ENCODE assay signal across 23 mouse cellular contexts in the genomic region with DNA sequence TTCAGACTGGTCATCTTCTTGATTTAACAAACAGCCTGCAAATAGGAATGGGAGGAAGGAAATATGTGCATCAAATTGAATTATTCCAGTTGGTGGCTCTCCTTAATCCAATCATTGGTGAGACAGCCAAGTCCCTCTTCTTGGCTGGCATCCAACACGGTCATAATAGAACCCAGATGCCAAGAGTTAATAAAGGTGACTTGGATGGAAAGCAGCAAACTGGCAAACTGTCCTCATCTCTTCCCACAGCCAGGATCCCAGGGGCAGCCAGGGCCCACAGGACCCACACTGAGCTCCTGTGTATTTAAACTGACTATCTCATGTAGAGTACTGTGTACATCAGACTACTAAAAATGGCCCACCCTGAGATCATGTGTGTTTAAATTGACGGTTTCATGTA. TPM values are rescaled to one million over a fixed set of nuclear protein-coding genes. Genes with fewer than 3 reads are reported as not detected.
DNase-seq lines count a peak whose midpoint lies in the region; ATAC-seq and TF ChIP-seq lines count a peak whose summit lies in the region.
"Had no signal": no experiment of that assay in that cellular context is flagged by ENCODE, and none has a peak within 500 bp of the region (broad histone marks: within the 10 kb centered on the region; RNA-seq: fewer than 3 reads in every experiment).

No protein-coding gene starts in this region.

- no peak overlapping the region for H3K27ac ChIP-seq in forebrain, embryonic 13.5 days
- no peak overlapping the region for H3K27ac ChIP-seq in forebrain, embryonic 16.5 days (ENCODE audit: low read length)
- H3K27ac ChIP-seq in midbrain, postnatal 0 days (ENCODE audit: low read depth, low read length) = no peak overlapping the region
- H3K27ac ChIP-seq in midbrain, embryonic 16.5 days (ENCODE audit: low read length) = no peak overlapping the region
- H3K27ac ChIP-seq in intestine, embryonic 15.5 days = no peak overlapping the region
- H3K27ac ChIP-seq: forebrain, embryonic 12.5 days; heart, adult 2 months; layer of hippocampus, adult 2 months; liver, embryonic 15.5 days; midbrain, embryonic 12.5 days; neural tube, embryonic 15.5 days had no signal

- no peak overlapping the region for H3K4me2 ChIP-seq in forebrain, embryonic 13.5 days
- no peak overlapping the region for H3K4me2 ChIP-seq in forebrain, embryonic 16.5 days (ENCODE audit: low read length)
- no peak overlapping the region for H3K4me2 ChIP-seq in midbrain, postnatal 0 days (ENCODE audit: low read depth, low read length, poor library complexity, severe bottlenecking)
- H3K4me2 ChIP-seq in midbrain, embryonic 16.5 days (ENCODE audit: low read length) = no peak overlapping the region
- no peak overlapping the region for H3K4me2 ChIP-seq in intestine, embryonic 15.5 days (replicated peaks)
- H3K4me2 ChIP-seq: forebrain, embryonic 12.5 days; limb, embryonic 15.5 days; liver, embryonic 15.5 days; midbrain, embryonic 12.5 days; neural tube, embryonic 15.5 days had no signal

- no peaks in the 10 kb centered on the region for H3K36me3 ChIP-seq in forebrain, embryonic 13.5 days (ENCODE audit: poor library complexity, severe bottlenecking)
- no peaks in the 10 kb centered on the region for H3K36me3 ChIP-seq in forebrain, embryonic 16.5 days (ENCODE audit: control insufficient read depth, insufficient read depth)
- no peaks in the 10 kb centered on the region for H3K36me3 ChIP-seq in midbrain, postnatal 0 days (ENCODE audit: insufficient read depth, low read length)
- no peaks in the 10 kb centered on the region for H3K36me3 ChIP-seq in midbrain, embryonic 16.5 days (ENCODE audit: control insufficient read depth, insufficient read depth, low read length)
- H3K36me3 ChIP-seq in intestine, embryonic 15.5 days = no peaks in the 10 kb centered on the region
- H3K36me3 ChIP-seq: forebrain, embryonic 12.5 days; limb, embryonic 15.5 days; liver, embryonic 15.5 days; midbrain, embryonic 12.5 days; neural tube, embryonic 15.5 days had no signal

- H3K4me3 ChIP-seq in forebrain, embryonic 13.5 days = no peak overlapping the region
- no peak overlapping the region for H3K4me3 ChIP-seq in forebrain, embryonic 16.5 days (replicated peaks; ENCODE audit: low read length)
- H3K4me3 ChIP-seq in midbrain, postnatal 0 days (ENCODE audit: low read depth, low read length) = no peak overlapping the region
- H3K4me3 ChIP-seq in midbrain, embryonic 16.5 days (ENCODE audit: low read depth, low read length) = no peak overlapping the region
- no peak overlapping the region for H3K4me3 ChIP-seq in intestine, embryonic 15.5 days (replicated peaks)
- H3K4me3 ChIP-seq: forebrain, embryonic 12.5 days; heart, adult 2 months; layer of hippocampus, adult 2 months; limb, embryonic 15.5 days; liver, embryonic 15.5 days; midbrain, embryonic 12.5 days; neural tube, embryonic 15.5 days had no signal

- 0 out of 2 replicates have a peak, but pooled peaks have one; percentile 36 for ATAC-seq in forebrain, embryonic 13.5 days
- ATAC-seq in forebrain, embryonic 16.5 days = no peak
- ATAC-seq in midbrain, postnatal 0 days (ENCODE audit: low FRiP score) = no peak
- ATAC-seq in midbrain, embryonic 16.5 days = no peak
- ATAC-seq in intestine, embryonic 15.5 days = no peak

- peak; percentile 6 for DNase-seq in adrenal gland, postnatal 14 days
- DNase-seq in adrenal gland, adult 8-10 months = no peak
- peak; percentile 85 for DNase-seq in midbrain, postnatal 0 days (ENCODE audit: low spot score)
- no peak for DNase-seq in kidney, postnatal 10 days
- DNase-seq: cerebellum, adult 11 months; gastrocnemius, postnatal 14 days; heart, adult 2 months; heart, postnatal 36 days; kidney, adult 18-20 months; kidney, postnatal 14 days; layer of hippocampus, postnatal 36 days; lung, postnatal 10 days had no signal

- H3K27me3 ChIP-seq in forebrain, embryonic 13.5 days = no peaks in the 10 kb centered on the region
- H3K27me3 ChIP-seq in forebrain, embryonic 16.5 days (replicated peaks; ENCODE audit: control insufficient read depth, insufficient read depth, low read length) = no peaks in the 10 kb centered on the region
- H3K27me3 ChIP-seq in midbrain, postnatal 0 days (ENCODE audit: insufficient read depth, low read length) = no peaks in the 10 kb centered on the region
- no peaks in the 10 kb centered on the region for H3K27me3 ChIP-seq in midbrain, embryonic 16.5 days (ENCODE audit: control insufficient read depth, insufficient read depth, low read depth, low read length)
- no peaks in the 10 kb centered on the region for H3K27me3 ChIP-seq in intestine, embryonic 15.5 days (replicated peaks)
- H3K27me3 ChIP-seq: CH12.LX; forebrain, embryonic 12.5 days; limb, embryonic 15.5 days; liver, embryonic 15.5 days; midbrain, embryonic 12.5 days; neural tube, embryonic 15.5 days had no signal

- 0 out of 2 replicates have a peak, but pooled peaks cover 3% of the 10 kb centered on the region for H3K4me1 ChIP-seq in forebrain, embryonic 13.5 days
- H3K4me1 ChIP-seq in forebrain, embryonic 16.5 days (replicated peaks; ENCODE audit: control insufficient read depth, insufficient read depth, low read length) = peaks cover 2% of the 10 kb centered on the region
- H3K4me1 ChIP-seq in midbrain, postnatal 0 days (ENCODE audit: insufficient read depth, low read length) = no peaks in the 10 kb centered on the region
- no peaks in the 10 kb centered on the region for H3K4me1 ChIP-seq in midbrain, embryonic 16.5 days (ENCODE audit: control insufficient read depth, insufficient read depth, low read length)
- H3K4me1 ChIP-seq in intestine, embryonic 15.5 days (replicated peaks) = peaks cover 5% of the 10 kb centered on the region
- H3K4me1 ChIP-seq: forebrain, embryonic 12.5 days; liver, embryonic 15.5 days; midbrain, embryonic 12.5 days; neural tube, embryonic 15.5 days had no signal

- TF ChIP-seq CTCF in midbrain, postnatal 0 days (IDR thresholded peaks at IDR 0.05) = no peak

- WGBS in forebrain, embryonic 13.5 days = 79% methylated on average over 2 of the region's 2 CpGs
- 71% methylated on average over 2 of the region's 2 CpGs for WGBS in forebrain, embryonic 16.5 days
- WGBS in midbrain, postnatal 0 days = 63% methylated on average over 2 of the region's 2 CpGs
- 65% methylated on average over 2 of the region's 2 CpGs for WGBS in midbrain, embryonic 16.5 days
- 76% methylated on average over 2 of the region's 2 CpGs for WGBS in intestine, embryonic 15.5 days

- H3K9ac ChIP-seq in forebrain, embryonic 13.5 days = no peak overlapping the region
- H3K9ac ChIP-seq in forebrain, embryonic 16.5 days (replicated peaks; ENCODE audit: low read depth, low read length) = no peak overlapping the region
- no peak overlapping the region for H3K9ac ChIP-seq in midbrain, postnatal 0 days (replicated peaks; ENCODE audit: low read length, poor library complexity, severe bottlenecking)
- H3K9ac ChIP-seq in midbrain, embryonic 16.5 days (ENCODE audit: low read depth, low read length) = no peak overlapping the region
- no peak overlapping the region for H3K9ac ChIP-seq in intestine, embryonic 15.5 days
- H3K9ac ChIP-seq: forebrain, embryonic 12.5 days; limb, embryonic 15.5 days; liver, embryonic 15.5 days; midbrain, embryonic 12.5 days; neural tube, embryonic 15.5 days had no signal

- no peaks in the 10 kb centered on the region; the same call in 1 of the 2 replicates for H3K9me3 ChIP-seq in forebrain, embryonic 13.5 days (replicated peaks)
- no peaks in the 10 kb centered on the region for H3K9me3 ChIP-seq in forebrain, embryonic 16.5 days (ENCODE audit: control insufficient read depth, low read length)
- no peaks in the 10 kb centered on the region for H3K9me3 ChIP-seq in midbrain, postnatal 0 days (ENCODE audit: low read length)
- H3K9me3 ChIP-seq in midbrain, embryonic 16.5 days (replicated peaks; ENCODE audit: control insufficient read depth, low read length, poor library complexity, severe bottlenecking) = no peaks in the 10 kb centered on the region
- H3K9me3 ChIP-seq in intestine, embryonic 15.5 days = no peaks in the 10 kb centered on the region
- H3K9me3 ChIP-seq: forebrain, embryonic 12.5 days; limb, embryonic 15.5 days; liver, embryonic 15.5 days; midbrain, embryonic 12.5 days; neural tube, embryonic 15.5 days had no signal

RNA-seq across cellular contexts. Expression of a gene that starts 26.5 kb away (rescaled TPM):
- 4.4 and 4.8 TPM in 2 replicates for total RNA-seq in adrenal gland, postnatal 14 days (2021)
- 1 to 10 TPM; 2.8 to 4.7 (median 3.9) TPM for total RNA-seq in adrenal gland, adult 8-10 months (2022)
- polyA plus RNA-seq in forebrain, embryonic 13.5 days (2015; fragmentation: Nextera tagmentation; extraction: Ambion mirVana) = 0.76 and 1.00 TPM in 2 replicates
- polyA plus RNA-seq in forebrain, embryonic 16.5 days (2015; fragmentation: Nextera tagmentation; extraction: Ambion mirVana) = 0.99 and 2.3 TPM in 2 replicates
- 3.5 and 6.3 TPM in 2 replicates for total RNA-seq in midbrain, postnatal 0 days (2014; rRNA removed)
- 3.0 and 3.5 TPM in 2 replicates for polyA plus RNA-seq in midbrain, postnatal 0 days (2015; fragmentation: Nextera tagmentation; extraction: Ambion mirVana)
- 2.8 and 3.3 TPM in 2 replicates for polyA plus RNA-seq in midbrain, embryonic 16.5 days (2015; fragmentation: Nextera tagmentation; extraction: Ambion mirVana)
- 8.2 and 8.7 TPM in 2 replicates for polyA plus RNA-seq in intestine, embryonic 15.5 days (2015; fragmentation: Nextera tagmentation; extraction: Ambion mirVana)

Comparison
In these comparisons a context has a peak if more than half of its experiments do, and no peak if none do; other contexts are left out.
1. DNase-seq: peak in adrenal gland, postnatal 14 days (single experiment) and midbrain, postnatal 0 days (single experiment); none in adrenal gland, adult 8-10 months (single experiment) and kidney, postnatal 10 days (single experiment).